Mouse (Mus musculus): ENCODE data around the gene Acot13. TPM values are rescaled to one million over a fixed set of nuclear protein-coding genes. Genes with fewer than 3 reads are reported as not detected.
"Not testable (repeated sequence)": the region's sequence is repeated elsewhere in the genome, so short reads cannot be mapped to it uniquely, and the experiment has no call there.

Acot13 gene
- polyA plus RNA-seq, 1 experiment from 2014 or later, result 64.2 TPM

DNA sequence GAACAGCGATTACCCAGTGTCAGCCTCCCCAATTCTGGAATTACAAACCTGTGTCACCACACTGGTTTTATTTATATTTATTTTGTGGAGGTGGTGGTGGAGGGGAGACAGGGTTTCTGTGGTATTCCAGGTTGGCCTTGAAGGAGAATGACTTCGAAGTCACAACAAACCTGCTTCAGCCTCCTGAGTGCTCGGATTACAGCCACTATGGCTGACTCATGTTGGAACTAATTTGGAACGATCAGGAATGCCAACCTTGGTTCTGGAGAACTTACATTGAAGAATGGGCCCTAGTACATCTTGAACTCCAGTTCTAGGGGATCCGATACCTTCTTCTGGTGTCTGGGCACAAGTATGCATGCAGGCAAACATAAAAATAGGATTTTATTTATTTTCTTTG is 32.0 kb downstream of the Acot13 start:
- H3K9me3 ChIP-seq (replicated peaks), result no peaks in the 10 kb centered on the region
- no peaks in the 10 kb centered on the region for H3K27me3 ChIP-seq (ENCODE audit: low read depth, poor library complexity, severe bottlenecking)
- no peak for DNase-seq (ENCODE audit: low spot score)
- peak overlapping the region; percentile 100 for H3K4me3 ChIP-seq
- peaks cover 29% of the 10 kb centered on the region for H3K4me1 ChIP-seq
- H3K36me3 ChIP-seq, result no peaks in the 10 kb centered on the region
- H3K27ac ChIP-seq, result peak overlapping the region; percentile 98; the same call in 1 of the 2 replicates
- 70% methylated on average over 5 of the region's 5 CpGs for WGBS

DNA sequence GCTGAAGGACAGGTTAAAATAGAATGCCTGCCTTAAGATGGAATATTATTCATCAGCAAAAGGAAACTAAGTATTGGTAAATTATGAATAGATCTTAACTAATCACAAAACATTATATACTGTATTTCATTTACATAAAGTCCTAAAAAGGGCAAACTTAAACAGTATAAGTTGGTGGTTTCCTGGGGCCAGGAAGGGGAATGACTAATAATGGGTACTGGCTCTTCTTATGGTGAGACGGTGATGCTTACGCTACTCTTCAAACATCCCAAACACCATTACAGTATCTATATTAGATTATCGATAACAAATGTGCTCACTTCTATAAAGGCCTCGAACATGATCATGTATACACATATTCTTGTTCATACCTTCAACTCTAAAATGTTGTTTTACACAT is 32.7 kb downstream of the Acot13 start:
- H3K27ac ChIP-seq, result no peak overlapping the region
- H3K36me3 ChIP-seq, result no peaks in the 10 kb centered on the region
- H3K4me1 ChIP-seq, result peaks cover 22% of the 10 kb centered on the region
- H3K9me3 ChIP-seq (replicated peaks), result no peaks in the 10 kb centered on the region
- WGBS, result 94% methylated on average over 4 of the region's 4 CpGs
- no peak overlapping the region for H3K4me3 ChIP-seq
- no peaks in the 10 kb centered on the region for H3K27me3 ChIP-seq (ENCODE audit: low read depth, poor library complexity, severe bottlenecking)
- DNase-seq (ENCODE audit: low spot score), result no peak

DNA sequence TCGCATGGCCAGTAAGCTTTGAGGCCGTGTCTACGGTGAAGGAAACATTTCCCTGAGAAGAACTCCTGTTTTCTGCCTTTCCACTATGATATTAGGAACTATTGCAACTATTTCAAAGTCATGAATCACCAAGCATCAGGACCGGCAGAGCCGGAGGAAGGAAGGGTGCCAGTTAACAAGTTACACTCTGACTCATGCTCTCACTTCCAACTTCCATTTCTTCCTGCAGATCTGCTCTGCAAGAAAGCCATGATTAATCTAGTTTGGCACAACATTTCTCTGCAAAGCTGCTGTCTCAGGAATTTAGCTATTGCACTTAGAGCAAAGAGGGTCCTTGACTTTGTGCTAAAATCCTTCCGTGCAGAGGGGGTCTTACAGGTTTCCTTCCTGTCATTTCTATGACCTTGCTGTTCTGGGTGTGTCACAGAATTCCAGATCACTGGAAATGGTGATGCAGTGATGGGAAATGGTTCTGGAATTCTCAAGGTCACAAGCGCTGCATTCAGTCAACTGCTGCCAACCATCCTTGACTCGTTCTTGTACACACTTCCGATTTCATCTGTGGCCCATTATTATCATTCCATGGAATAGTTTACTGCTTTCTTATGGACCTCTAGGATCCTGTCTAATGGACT is 38.8 kb downstream of the Acot13 start:
- H3K4me3 ChIP-seq, result no peak overlapping the region
- no peaks in the 10 kb centered on the region for H3K36me3 ChIP-seq
- no peaks in the 10 kb centered on the region for H3K9me3 ChIP-seq (replicated peaks)
- WGBS, result 92% methylated on average over 9 of the region's 9 CpGs
- H3K4me1 ChIP-seq, result no peaks in the 10 kb centered on the region
- no peaks in the 10 kb centered on the region for H3K27me3 ChIP-seq (ENCODE audit: low read depth, poor library complexity, severe bottlenecking)
- DNase-seq (ENCODE audit: low spot score), result no peak
- H3K27ac ChIP-seq, result no peak overlapping the region

DNA sequence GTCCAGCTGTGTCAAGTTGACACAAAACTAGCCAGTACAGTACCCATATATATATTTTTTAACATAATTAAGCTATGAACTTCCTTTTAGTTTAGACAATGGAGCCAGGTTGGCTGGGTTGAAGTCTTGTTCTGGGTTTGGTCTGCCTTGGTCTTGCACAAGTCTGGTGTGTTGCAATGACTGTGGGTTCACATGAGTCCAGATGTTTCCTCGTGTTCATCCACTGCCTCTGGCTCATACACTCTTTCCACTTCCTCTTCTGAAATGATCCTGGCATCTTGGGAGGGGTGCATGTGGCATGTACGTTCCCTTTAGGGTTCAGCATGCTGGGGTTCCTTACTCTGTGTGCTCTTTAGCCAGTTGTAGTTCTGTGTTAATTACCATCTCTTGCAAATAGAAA is 40.0 kb downstream of the Acot13 start:
- Histone ChIP-seq H3K27me3 (ENCODE audit: low read depth, poor library complexity, severe bottlenecking) (no peaks in the 10 kb centered on the region), H3K4me3 (no peak overlapping the region), H3K27ac (no peak overlapping the region), H3K4me1 (no peaks in the 10 kb centered on the region), H3K36me3 (no peaks in the 10 kb centered on the region), H3K9me3 (replicated peaks) (no peaks in the 10 kb centered on the region)
- no peak for DNase-seq (ENCODE audit: low spot score)
- WGBS, result 77% methylated on average over 2 of the region's 2 CpGs

DNA sequence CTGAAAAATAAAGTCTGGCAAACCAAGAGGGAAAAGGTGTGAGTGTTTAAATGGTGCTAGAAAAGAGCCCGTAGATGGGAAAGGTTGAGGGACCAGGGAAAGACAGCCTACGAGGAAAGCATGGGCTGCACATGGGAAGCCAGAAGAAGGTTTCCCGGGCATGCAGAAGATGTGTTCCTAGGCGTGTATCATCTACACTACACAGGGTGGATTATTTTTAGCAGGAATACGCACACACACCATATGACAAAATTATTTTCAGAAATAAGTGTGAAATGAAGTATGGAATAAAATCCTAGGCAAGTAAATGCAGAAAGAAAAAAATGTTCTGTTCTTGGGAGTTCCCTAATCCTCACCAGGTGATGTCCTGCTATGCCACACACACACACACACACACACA is 43.9 kb downstream of the Acot13 start:
- no peak overlapping the region for H3K4me3 ChIP-seq
- no peaks in the 10 kb centered on the region for H3K27me3 ChIP-seq (ENCODE audit: low read depth, poor library complexity, severe bottlenecking)
- H3K27ac ChIP-seq, result no peak overlapping the region
- no peaks in the 10 kb centered on the region for H3K36me3 ChIP-seq
- H3K9me3 ChIP-seq (replicated peaks), result no peaks in the 10 kb centered on the region
- H3K4me1 ChIP-seq, result no peaks in the 10 kb centered on the region
- WGBS, result 88% methylated on average over 5 of the region's 5 CpGs
- DNase-seq (ENCODE audit: low spot score), result no peak

DNA sequence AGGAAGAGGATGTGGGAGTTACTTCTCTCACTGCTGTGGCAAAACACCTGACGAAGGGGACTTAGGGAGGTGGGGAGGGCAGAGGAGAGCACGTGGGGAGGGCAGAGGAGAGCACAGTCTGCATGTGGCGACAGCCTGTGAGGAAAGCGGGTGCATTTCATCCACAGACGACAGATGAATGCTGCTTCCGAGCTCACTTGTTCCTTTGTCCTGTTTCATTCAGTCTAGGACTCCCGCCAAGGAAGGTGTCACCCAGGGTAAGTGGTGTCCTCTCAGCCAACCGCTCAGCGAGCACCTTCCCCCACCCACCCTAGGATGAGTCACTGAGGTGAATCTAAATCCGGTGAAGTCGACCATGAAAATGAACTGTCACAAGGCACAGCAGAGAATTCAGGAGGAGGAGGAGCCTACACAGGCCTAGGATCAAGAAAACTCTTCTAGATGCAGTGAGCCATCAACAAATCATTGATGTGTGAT is 45.3 kb downstream of the Acot13 start:
- no peaks in the 10 kb centered on the region for H3K4me1 ChIP-seq
- no peaks in the 10 kb centered on the region for H3K27me3 ChIP-seq (ENCODE audit: low read depth, poor library complexity, severe bottlenecking)
- H3K4me3 ChIP-seq, result no peak overlapping the region
- H3K27ac ChIP-seq, result no peak overlapping the region
- H3K9me3 ChIP-seq (replicated peaks), result no peaks in the 10 kb centered on the region
- DNase-seq (ENCODE audit: low spot score), result no peak
- 66% methylated on average over 11 of the region's 11 CpGs for WGBS
- no peaks in the 10 kb centered on the region for H3K36me3 ChIP-seq

DNA sequence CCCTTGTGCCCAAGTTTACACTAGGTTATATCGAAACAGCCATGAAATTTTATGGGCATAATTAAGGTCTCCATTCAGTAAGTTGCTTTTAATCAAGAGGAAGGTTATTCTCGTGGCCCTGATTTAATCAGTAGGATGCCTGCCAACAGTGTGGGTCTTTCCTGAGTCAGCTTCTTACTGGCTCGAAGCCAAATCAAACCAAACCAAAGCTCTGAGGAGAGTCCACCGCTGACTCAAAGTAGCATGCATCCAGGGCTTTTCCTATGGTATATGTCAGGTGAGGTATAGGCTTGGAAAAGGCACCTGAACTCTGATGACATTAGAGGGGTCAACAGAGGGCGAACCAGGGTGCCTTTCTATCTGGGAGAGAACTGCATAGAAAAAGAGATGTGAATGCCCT is 49.4 kb downstream of the Acot13 start:
- Histone ChIP-seq H3K4me1 (no peaks in the 10 kb centered on the region), H3K36me3 (no peaks in the 10 kb centered on the region), H3K9me3 (replicated peaks) (no peaks in the 10 kb centered on the region), H3K27ac (no peak overlapping the region), H3K4me3 (no peak overlapping the region), H3K27me3 (ENCODE audit: low read depth, poor library complexity, severe bottlenecking) (no peaks in the 10 kb centered on the region)
- no peak for DNase-seq (ENCODE audit: low spot score)
- 85% methylated on average over 5 of the region's 5 CpGs for WGBS

DNA sequence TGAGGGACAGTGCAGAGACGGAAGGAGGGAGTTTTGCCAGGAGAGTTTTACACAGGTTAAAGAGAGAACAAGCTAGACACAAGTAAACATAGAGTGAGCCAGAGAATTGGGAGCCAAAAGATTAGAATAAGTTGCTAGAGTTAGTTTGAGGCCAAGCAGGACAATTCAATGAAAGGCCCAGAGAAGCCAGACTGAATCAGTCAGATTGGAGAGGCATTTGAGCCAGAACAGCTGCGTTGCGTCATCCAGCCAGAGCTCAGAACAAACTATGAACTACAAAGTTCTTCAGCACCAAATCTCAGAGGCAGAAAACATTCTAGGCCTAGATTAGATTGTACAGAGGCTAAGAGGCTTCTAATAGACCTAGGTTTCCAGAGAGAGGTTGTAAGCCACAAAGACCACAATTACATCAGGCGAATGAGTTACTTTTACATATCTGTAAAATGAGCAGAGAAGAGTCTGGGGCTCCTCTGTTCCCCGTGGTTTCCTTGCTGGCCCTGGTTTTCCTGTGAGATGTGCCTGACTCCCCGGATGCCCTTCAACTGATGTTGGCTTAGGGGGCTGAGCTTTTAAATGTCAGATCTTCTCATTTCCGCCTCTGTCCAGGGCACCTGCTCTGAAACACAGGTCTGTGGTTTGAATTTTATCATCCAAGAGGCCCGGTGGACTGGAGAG is 52.5 kb downstream of the Acot13 start:
- DNase-seq (ENCODE audit: low spot score), result no peak
- WGBS, result 82% methylated on average over 8 of the region's 8 CpGs

DNA sequence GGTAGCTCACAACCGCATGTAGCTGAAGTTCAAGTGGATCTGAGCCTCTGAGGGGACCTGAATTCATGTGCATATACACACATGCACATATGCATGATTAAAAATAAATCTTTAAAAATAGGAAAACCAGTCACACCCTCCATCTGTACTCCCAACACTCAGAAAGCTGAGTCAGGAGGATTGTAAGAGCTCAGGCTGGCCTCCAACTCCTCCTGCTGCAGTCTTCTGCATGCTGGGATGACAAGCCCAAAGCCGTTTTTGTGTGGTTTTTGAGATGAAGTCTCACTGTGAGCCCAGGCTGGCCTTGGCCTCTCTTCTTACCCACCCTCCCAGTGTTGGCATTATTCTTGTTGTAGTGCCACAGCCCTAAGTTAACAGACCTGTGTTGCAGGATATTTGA is 53.3 kb downstream of the Acot13 start:
- H3K4me1 ChIP-seq, result no peaks in the 10 kb centered on the region
- no peaks in the 10 kb centered on the region for H3K27me3 ChIP-seq (ENCODE audit: low read depth, poor library complexity, severe bottlenecking)
- no peak for DNase-seq (ENCODE audit: low spot score)
- H3K4me3 ChIP-seq, result no peak overlapping the region
- WGBS, result 87% methylated on average over 2 of the region's 2 CpGs
- no peak overlapping the region for H3K27ac ChIP-seq
- H3K9me3 ChIP-seq (replicated peaks), result no peaks in the 10 kb centered on the region
- H3K36me3 ChIP-seq, result no peaks in the 10 kb centered on the region

More for the DNA sequence above, 52.5 kb downstream of the Acot13 start:
- Histone ChIP-seq H3K36me3 (no peaks in the 10 kb centered on the region), H3K9me3 (replicated peaks) (no peaks in the 10 kb centered on the region), H3K27ac (no peak overlapping the region), H3K4me3 (no peak overlapping the region), H3K27me3 (ENCODE audit: low read depth, poor library complexity, severe bottlenecking) (no peaks in the 10 kb centered on the region), H3K4me1 (no peaks in the 10 kb centered on the region)

DNA sequence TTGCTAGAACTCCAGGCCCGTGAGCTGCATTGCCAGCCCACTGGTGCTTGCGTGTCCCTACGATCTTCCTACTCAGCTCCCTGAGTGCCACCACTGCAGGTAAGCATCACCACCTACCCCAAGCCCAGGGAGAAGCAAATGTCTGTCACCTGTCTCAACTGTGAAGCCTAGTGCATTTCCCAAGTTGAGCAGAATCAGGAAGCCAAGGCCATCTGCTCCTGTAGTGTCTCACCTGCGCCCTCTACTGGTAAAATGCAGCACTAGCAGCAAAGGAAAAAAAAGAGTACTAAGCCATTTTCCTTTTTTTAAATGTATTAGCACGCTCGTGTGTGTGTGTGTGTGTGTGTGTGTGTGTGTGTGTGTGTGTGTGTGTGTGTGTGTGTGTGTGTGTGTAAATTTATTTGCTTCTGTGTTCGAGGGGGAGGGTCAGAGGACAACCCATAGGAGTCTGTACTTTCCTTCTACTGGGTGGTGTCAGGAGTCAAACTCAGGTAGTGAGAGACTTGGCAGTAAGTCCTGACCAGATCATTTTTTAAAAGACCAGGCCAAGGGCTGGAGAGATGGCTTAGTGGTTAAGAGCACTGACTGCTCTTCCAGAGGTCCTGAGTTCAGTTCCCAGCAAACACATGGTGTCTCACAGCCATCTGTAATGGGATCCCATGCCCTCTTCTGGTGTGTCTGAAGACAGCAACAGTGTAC is 55.0 kb downstream of the Acot13 start:
- Histone ChIP-seq H3K27me3 (ENCODE audit: low read depth, poor library complexity, severe bottlenecking) (no peaks in the 10 kb centered on the region), H3K4me1 (no peaks in the 10 kb centered on the region), H3K27ac (no peak overlapping the region), H3K9me3 (replicated peaks) (no peaks in the 10 kb centered on the region), H3K4me3 (no peak overlapping the region), H3K36me3 (no peaks in the 10 kb centered on the region)
- WGBS, result 59% methylated on average over 6 of the region's 7 CpGs
- DNase-seq (ENCODE audit: low spot score), result peak; percentile 37

DNA sequence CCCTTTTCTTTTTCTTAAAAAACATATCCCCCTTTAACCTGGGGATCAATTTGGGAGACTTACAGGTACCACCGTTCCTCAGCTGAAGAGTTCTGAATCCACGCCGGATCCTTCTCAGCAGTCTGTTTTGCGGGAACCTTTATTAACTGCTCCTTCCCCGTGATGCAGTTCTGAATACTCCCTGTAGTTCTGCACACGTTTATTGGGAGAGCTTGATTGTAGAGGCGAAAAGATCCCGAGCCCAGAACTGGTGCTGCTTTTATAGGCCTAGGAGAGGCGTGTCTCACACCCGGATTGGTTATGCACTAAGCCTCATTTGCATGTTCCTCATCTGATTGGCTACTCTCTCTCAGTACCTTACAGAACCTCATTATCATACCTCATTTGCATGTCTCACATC is 59.9 kb downstream of the Acot13 start:
- WGBS, result 92% methylated on average over 10 of the region's 10 CpGs

More for the DNA sequence above, 59.9 kb downstream of the Acot13 start:
- H3K9me3 ChIP-seq (replicated peaks); H3K27ac ChIP-seq; H3K27me3 ChIP-seq (ENCODE audit: low read depth, poor library complexity, severe bottlenecking); H3K4me3 ChIP-seq; DNase-seq (ENCODE audit: low spot score); H3K36me3 ChIP-seq; H3K4me1 ChIP-seq: not testable (repeated sequence)

Measured in limb, embryonic 10.5 days (tissue).